Mouse (Mus musculus): ENCODE results near the gene Atic. TPM values are rescaled to one million over a fixed set of nuclear protein-coding genes. Genes with fewer than 3 reads are reported as not detected.
A peak's percentile ranks its signal among the peaks of the same experiment; 100 is the strongest.

The Atic gene
- 16.6 and 16.8 TPM in 2 replicates for polyA plus RNA-seq (2012; ENCODE audit: insufficient read depth, insufficient read length, missing spikeins)

- H3K4me3 ChIP-seq (ENCODE audit: insufficient read depth, low read length): peak within 1 kb of the TSS; percentile 70
- H3K27ac ChIP-seq (ENCODE audit: insufficient read depth, low read depth, low read length): peak within 1 kb of the TSS; percentile 33
- TF ChIP-seq CTCF (IDR thresholded peaks at IDR 0.05; ENCODE audit: low read depth, low read length) (no peak), POLR2A (IDR thresholded peaks at IDR 0.05; ENCODE audit: borderline replicate concordance, low read depth, low read length) (0 out of 2 replicates have a peak, but pooled peaks have one; percentile 12)
- H3K4me1 ChIP-seq (ENCODE audit: control insufficient read depth, insufficient read depth, low read length): peaks cover 5% of the 10 kb centered on the region
Observed at GRCm38 (mm10) chr1:71556688-71557612, at the start of gene Atic. Gene Atic (plus strand): TSS chr1:71557150.

DNA sequence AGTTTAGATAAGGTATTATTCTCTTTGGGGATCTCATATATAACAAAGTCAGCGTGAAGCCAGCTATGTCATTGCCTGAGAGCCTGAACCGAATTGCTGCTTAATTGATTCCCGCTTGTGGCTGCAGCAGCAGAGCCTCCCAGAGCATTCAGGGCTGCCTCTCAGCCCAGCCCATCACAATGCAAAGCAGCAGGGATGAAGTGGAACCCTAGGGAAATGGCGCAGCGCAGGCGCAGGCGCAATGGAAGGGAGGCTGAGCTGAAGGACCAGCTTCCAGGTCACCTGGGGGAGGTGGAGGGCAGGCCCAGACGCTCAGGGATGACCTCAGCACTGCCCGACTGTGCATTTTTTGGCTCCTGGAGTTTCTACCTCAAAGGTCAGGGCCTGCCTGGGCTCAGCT is 49.7 kb upstream of the Atic start:
- Histone ChIP-seq H3K4me1 (ENCODE audit: control insufficient read depth, insufficient read depth, low read length) (no peaks in the 10 kb centered on the region), H3K4me3 (ENCODE audit: insufficient read depth, low read length) (no peak overlapping the region), H3K27ac (ENCODE audit: insufficient read depth, low read depth, low read length) (no peak overlapping the region)
- no peak for TF ChIP-seq POLR2A (IDR thresholded peaks at IDR 0.05; ENCODE audit: borderline replicate concordance, low read depth, low read length)
- no peak for TF ChIP-seq CTCF (IDR thresholded peaks at IDR 0.05; ENCODE audit: low read depth, low read length)

DNA sequence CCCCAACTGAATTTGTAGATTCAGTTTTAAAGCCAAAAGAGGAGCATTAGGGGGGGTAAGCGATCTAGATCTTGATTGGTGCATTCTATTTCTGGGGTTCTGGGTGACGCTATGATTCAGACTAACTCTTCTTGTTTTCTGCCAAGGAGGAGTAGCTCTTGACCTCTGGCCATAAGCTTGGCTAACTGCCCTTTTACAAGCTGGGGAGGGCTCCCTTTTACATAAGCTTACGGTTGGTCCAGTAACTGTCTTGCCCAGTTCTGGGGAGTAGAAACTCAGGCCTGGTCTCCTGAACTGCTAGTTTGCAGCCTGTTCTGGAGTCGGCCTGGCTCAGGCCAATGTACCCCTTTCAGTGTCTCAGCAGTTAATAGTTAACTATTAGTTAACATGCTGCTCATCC is 41.9 kb upstream of the Atic start:
- H3K27ac ChIP-seq (ENCODE audit: insufficient read depth, low read depth, low read length): no peak overlapping the region

DNA sequence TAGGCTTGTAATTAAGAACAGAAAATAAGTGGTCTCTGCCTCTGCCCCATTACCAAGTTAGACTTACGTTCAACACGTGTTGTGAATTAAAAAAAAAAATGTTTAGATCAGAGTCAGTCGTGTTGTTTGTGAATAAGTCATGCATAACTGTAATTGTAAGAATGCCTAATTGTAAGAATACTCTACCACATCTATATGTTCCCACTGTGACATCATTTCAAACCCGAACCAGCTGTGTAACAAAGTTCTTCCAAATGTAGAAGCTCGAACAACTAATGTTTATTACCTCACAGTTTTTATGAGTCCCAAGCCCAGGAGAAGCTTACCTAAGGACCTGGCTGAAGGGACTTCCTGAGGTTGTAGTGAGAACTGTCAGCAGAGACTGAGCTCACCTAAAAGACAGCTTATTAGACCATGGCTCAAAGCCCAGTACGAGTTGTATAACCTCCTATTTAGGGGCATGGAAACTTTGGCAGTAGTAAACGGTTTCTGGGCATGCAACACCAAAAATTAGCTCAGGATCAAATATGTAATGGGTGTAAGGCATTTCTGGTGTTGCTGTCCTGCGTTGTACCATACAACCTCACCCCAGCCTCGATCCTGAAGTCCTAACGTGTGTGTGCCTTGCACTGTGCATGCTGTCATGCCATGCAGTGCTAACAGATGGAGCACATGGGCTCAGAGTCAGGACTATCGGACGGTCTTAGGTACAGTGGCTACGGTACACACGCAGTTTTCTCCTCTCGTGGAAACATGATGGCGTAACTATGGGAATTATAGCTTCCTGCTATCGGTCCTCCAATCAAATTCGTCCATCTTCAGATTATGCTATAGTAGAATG is 27.9 kb upstream of the Atic start:
- TF ChIP-seq POLR2A (IDR thresholded peaks at IDR 0.05; ENCODE audit: borderline replicate concordance, low read depth, low read length): no peak
- no peak for TF ChIP-seq CTCF (IDR thresholded peaks at IDR 0.05; ENCODE audit: low read depth, low read length)

More for the DNA sequence above, 41.9 kb upstream of the Atic start:
- Histone ChIP-seq H3K4me1 (ENCODE audit: control insufficient read depth, insufficient read depth, low read length) (no peaks in the 10 kb centered on the region), H3K4me3 (ENCODE audit: insufficient read depth, low read length) (no peak overlapping the region)
- TF ChIP-seq POLR2A (IDR thresholded peaks at IDR 0.05; ENCODE audit: borderline replicate concordance, low read depth, low read length) (no peak), CTCF (IDR thresholded peaks at IDR 0.05; ENCODE audit: low read depth, low read length) (no peak)

GRCm38 (mm10) chr1:71530779-71531178 is 26.2 kb upstream of the Atic start:
- TF ChIP-seq POLR2A (IDR thresholded peaks at IDR 0.05; ENCODE audit: borderline replicate concordance, low read depth, low read length) (no peak), CTCF (IDR thresholded peaks at IDR 0.05; ENCODE audit: low read depth, low read length) (no peak)

More for the DNA sequence above, 27.9 kb upstream of the Atic start:
- Histone ChIP-seq H3K4me1 (ENCODE audit: control insufficient read depth, insufficient read depth, low read length) (no peaks in the 10 kb centered on the region), H3K4me3 (ENCODE audit: insufficient read depth, low read length) (no peak overlapping the region), H3K27ac (ENCODE audit: insufficient read depth, low read depth, low read length) (no peak overlapping the region)

DNA sequence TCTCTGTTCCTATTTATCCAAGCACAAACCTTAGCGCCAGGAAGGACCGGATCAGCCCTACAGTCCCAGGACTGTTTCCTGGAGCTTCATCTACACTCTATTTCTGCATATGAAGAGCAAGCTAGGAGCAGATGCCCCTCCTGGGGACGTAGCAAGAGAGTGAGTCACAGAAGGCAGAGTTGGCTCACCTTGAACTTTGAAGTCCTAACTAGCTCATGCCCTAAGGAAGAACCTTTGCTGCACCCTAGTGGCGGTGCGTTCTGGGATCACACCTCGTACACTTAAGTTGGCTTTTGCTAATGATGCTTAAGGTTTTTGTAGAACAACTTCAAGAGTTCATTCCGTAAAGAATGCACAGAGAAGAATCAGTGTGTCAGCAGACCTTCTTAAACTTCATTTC is 25.3 kb upstream of the Atic start:
- H3K4me1 ChIP-seq (ENCODE audit: control insufficient read depth, insufficient read depth, low read length): no peaks in the 10 kb centered on the region
- no peak overlapping the region for H3K27ac ChIP-seq (ENCODE audit: insufficient read depth, low read depth, low read length)
- TF ChIP-seq CTCF (IDR thresholded peaks at IDR 0.05; ENCODE audit: low read depth, low read length): peak; percentile 33; the same call in 1 of the 2 replicates
- TF ChIP-seq POLR2A (IDR thresholded peaks at IDR 0.05; ENCODE audit: borderline replicate concordance, low read depth, low read length): no peak
- H3K4me3 ChIP-seq (ENCODE audit: insufficient read depth, low read length): no peak overlapping the region

More at GRCm38 (mm10) chr1:71530779-71531178, 26.2 kb upstream of the Atic start:
- Histone ChIP-seq H3K4me3 (ENCODE audit: insufficient read depth, low read length) (no peak overlapping the region), H3K27ac (ENCODE audit: insufficient read depth, low read depth, low read length) (no peak overlapping the region), H3K4me1 (ENCODE audit: control insufficient read depth, insufficient read depth, low read length) (no peaks in the 10 kb centered on the region)

- Histone ChIP-seq H3K4me3 (ENCODE audit: insufficient read depth, low read length) (no peak overlapping the region), H3K4me1 (ENCODE audit: control insufficient read depth, insufficient read depth, low read length) (no peaks in the 10 kb centered on the region), H3K27ac (ENCODE audit: insufficient read depth, low read depth, low read length) (no peak overlapping the region)
- TF ChIP-seq CTCF (IDR thresholded peaks at IDR 0.05; ENCODE audit: low read depth, low read length) (no peak), POLR2A (IDR thresholded peaks at IDR 0.05; ENCODE audit: borderline replicate concordance, low read depth, low read length) (no peak)
Observed at GRCm38 (mm10) chr1:71539641-71540040, 17.3 kb upstream of the Atic start.

GRCm38 (mm10) chr1:71540437-71540836 is 16.5 kb upstream of the Atic start:
- TF ChIP-seq POLR2A (IDR thresholded peaks at IDR 0.05; ENCODE audit: borderline replicate concordance, low read depth, low read length) (no peak), CTCF (IDR thresholded peaks at IDR 0.05; ENCODE audit: low read depth, low read length) (no peak)
- no peak overlapping the region for H3K27ac ChIP-seq (ENCODE audit: insufficient read depth, low read depth, low read length)
- H3K4me3 ChIP-seq (ENCODE audit: insufficient read depth, low read length): no peak overlapping the region
- no peaks in the 10 kb centered on the region for H3K4me1 ChIP-seq (ENCODE audit: control insufficient read depth, insufficient read depth, low read length)

GRCm38 (mm10) chr1:71550626-71551195 is 6.2 kb upstream of the Atic start:
- H3K4me3 ChIP-seq (ENCODE audit: insufficient read depth, low read length): no peak overlapping the region
- no peak overlapping the region for H3K27ac ChIP-seq (ENCODE audit: insufficient read depth, low read depth, low read length)
- TF ChIP-seq CTCF (IDR thresholded peaks at IDR 0.05; ENCODE audit: low read depth, low read length) (no peak), POLR2A (IDR thresholded peaks at IDR 0.05; ENCODE audit: borderline replicate concordance, low read depth, low read length) (no peak)
- H3K4me1 ChIP-seq (ENCODE audit: control insufficient read depth, insufficient read depth, low read length): no peaks in the 10 kb centered on the region

Data from bone marrow macrophage, adult 2 months (primary cell).